Mouse (Mus musculus) heart, adult 18-20 months (tissue): Measurements from ENCODE around the gene Cenpc1. TPM values are rescaled to one million over a fixed set of nuclear protein-coding genes. Genes with fewer than 3 reads are reported as not detected.

ENCODE experiments used
- DNase-seq, 2 experiments: peaks; one replicate each; pipeline ENCODE4 v3.0.0; 2021 to 2022; ENCODE audit warnings: mixed read lengths in 1 of 2
- total RNA-seq, 2 experiments: library from RNA; stranded (reverse); gene quantifications; 2 replicates each; pipeline ENCODE4 v1.2.3; 2021

The Cenpc1 gene
- total RNA-seq, 2 experiments from 2014 or later = 4.8 to 5.8 TPM

DNA sequence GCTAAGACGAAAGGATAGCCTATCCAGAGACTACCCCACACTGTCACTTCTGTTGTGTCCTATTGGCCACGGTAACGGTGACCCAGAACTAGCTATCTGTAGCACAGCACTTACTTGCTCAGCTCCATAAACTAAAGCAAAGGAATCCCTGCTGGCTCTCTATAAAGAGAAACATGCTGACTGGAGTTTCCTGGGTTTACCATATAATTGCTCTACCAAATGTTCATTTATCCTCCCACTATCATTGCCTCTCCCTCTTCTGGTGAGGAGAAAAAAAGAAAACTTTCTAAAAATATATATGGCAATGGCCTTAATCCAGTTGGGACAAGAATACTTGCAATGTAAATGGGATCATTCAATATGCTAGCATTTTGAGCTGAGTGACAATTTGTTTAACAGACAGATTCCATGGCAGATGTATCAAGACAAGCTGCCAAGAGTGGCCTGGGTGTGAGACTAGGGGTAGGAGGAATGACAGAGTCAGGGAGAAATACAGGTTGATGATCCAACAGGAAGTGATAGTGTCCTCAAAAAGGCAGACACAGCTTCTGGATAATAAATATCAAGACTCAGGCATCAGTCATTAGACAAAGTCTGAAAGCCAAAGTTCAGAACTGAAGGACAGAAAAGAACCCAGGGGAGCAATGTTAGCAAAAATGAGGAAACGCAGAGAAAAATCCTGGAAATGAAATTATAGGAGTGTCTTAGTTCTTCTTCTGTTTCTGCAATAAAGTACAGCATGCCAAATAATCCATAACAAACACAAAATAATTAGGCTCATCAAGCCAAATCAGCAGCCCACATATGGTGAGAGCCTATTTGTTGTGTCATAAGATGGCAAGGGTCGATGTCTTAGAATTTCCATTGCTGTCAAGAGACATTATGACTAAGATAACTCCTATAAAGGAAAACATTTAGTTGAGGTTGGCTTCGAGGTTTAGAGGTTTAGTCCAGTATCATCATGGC lies 68.6 kb downstream of the Cenpc1 start:
- no peak for DNase-seq

DNA sequence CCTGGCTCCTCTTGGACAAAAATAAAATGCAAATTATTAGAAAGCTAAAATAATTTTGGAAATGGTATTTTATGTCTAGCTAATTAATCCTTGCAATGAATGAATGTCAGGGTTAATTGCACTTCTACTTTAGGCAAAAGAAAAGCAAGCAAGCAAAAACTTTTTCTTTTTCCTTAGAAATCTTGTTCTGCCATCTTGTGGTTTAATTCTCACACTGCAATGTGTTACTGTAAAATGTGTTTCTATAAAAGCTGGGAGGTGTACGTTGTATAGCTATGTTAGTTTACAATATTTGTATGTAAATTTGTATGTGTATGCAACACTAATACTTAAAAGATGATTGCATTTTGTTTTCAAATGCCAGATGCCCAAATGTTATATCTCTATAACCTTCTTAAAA lies 70.8 kb downstream of the Cenpc1 start:
- no peak for DNase-seq

DNA sequence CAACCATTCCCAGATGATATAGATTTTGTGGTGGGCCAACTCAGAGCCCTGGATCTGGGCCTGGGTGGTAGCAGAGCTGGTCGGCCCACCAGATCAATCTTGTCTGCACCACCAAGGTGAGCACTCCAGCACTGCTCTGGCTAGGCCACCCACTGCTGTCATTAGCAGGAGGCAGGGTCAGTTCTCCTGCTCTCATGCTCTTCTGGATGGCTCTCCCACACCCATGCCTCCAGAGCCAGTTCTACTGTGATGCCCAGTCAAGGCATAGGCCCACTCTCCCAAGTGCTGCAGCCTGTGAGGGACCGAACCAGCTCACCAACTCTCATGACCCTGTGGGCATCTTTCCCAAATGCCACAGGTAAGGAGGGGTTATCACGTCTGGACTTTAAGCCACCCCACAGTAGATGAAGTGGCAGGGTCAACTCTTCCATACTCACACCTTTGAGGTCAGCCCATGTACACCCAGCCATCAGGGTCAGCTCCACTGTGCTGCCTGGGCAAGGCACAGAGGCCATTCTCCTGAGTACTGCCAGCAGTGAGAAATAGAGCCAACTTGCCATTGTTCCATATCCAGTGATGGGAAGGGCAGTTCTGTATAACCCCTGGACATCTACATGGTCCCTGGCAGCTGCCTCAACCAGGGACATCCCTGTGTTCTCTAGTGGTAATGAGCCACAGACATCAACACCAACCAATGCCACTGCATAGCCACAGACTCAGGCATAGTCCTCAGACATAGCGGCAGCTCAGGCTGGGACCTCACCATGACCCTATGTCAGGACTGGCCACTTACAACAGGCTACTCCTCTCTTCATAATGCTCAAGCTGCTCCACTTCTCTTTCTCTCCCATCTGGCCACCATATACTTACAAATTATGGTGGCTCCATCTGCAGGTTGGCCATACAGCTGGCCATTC lies 72.3 kb downstream of the Cenpc1 start:
- DNase-seq = no peak

DNA sequence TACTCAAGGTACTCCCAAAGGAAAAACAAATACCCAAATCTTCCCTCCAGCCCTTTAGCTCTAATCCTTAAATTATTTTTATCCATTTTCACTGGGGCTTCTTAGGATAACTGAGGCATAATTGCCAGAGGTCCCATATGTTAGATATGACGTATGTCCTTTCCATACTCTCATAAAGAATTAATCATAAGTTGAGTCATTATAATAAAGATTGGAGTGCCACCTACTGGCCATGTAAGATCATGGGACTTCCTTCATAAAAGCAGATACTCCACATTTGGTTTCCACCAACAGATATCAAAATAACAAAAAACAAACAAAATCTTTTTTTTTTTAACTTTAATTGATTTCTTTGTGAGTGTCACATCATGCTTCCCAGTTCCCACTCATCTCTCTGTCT lies 73.3 kb downstream of the Cenpc1 start:
- DNase-seq = no peak

DNA sequence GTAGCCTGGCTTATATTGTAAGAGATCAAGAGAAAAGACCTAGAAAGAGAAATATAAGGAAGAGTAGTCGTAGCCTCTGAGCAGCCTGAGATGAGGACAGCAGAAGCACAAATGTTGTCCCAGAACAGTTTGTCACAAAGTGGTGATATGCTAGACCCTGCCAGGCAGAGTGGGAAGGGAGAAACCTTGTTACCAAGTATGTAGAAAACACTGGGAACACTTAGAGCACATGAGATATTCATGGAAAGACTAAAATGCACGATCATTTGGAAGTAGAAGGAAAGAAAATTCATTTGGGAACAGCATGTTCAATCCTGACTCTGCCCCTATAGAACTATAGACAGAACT lies 77.9 kb downstream of the Cenpc1 start:
- DNase-seq = no peak

DNA sequence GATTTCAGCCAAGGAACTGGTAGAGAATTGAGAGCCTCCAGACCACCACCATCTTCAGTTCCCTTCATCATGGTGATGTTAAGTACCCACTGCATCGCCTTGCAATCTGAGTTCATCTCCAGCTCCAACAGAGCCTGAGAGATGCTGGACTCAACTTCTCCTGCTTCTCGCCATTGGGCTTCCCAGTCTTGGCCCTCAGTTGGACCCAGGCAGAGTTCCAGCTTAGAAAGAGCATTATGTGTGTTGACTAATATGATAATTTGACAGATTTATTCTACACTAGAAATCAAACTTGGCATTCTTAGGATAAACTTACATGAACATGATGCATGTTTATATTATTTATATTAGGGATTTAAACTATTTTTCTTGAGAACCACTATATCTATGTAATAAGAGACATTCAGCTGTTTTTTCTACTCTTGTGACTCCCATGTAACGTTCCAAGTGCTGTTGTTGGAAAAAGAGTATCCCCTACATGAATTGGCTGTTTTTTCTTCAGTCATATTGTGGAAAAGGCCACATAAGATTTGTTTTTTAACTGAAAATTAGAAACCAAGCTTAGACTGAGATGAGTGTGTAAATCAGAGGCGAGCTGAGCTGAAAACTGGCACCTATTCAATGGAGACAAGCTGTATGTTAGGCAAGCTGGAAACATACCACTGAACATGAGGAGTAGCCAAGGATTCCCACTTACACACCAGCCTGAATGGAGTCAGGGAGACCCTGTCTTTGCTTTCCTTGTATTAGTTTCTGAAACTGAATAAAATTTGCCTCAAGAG lies 78.5 kb downstream of the Cenpc1 start:
- DNase-seq = no peak

DNA sequence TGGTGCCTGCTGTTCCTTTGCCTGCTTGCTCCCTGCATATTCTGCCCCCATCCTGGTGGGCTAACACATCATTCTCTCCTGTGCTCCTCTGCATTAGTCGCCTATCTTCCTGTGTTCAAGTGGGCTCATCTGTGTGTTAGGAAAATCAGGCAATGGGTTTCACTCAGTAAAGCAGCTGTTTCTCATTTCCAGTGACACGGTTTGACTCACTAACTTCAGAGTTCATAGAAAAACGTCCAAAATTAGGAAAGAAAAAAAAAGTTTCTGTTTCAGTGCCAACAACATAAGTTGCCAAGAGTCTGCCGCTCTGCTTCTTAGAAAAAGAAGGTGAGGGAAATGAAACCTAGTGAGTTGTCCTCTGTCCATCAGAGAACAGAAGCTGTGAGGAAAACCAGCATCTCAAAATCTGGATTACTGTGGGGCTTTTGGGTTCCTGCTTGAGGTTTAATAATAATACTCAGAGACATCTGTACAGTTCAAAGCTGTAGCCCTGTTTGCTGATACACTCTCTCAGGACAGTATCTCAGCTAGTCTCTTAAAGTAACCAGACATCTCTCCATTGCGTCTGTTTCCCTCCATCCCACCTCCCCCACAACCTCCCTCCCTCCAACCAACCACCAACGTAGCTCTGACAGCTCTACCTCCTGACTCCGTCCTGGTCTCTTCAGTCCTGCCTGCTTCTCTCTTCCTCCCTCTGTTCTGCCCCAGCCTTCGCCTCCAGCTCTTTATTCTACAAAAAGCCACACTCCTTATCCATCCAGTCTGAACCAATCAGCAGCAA lies 87.5 kb downstream of the Cenpc1 start:
- no peak for DNase-seq

DNA sequence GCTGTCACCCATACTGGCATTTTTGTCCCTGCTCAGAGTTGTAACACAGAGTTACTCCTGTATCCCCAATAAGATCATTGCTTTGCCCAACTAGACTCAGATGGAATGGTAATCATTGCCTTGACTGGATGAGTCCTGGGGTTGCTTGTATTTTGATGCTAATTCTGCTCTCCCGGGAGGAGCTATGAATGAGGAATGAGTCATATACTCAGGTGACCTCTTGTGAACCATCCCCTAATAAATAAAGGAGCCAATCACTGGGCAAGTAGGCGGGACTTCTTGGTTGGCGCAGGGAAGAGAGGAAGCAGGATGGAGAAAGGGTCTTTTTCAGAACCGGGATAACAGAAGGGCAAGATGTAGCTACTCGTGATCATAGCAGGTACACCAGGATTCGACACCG lies 102.6 kb downstream of the Cenpc1 start:
- DNase-seq = no peak

Other genes starting within 250 kb of the Cenpc1 start
- 1 to 10 TPM in 1 of 2 experiments, under 1 TPM in 1; 0.30 to 1.8 TPM for gene Stap1, start 6.2 kb upstream of the Cenpc1 start, total RNA-seq
- 1 to 10 TPM; 8.5 to 9.3 TPM for gene Uba6, start 107.2 kb upstream of the Cenpc1 start, total RNA-seq
- under 1 TPM; 0.45 to 0.51 TPM for gene Gnrhr, start 132.3 kb upstream of the Cenpc1 start, total RNA-seq
- not detected for gene Tmprss11c, start 223.7 kb upstream of the Cenpc1 start, total RNA-seq